8 mouse cellular contexts compared by ENCODE assay signal in genomic region chr2:64097937-64098617, GRCm38 (mm10). TPM values are rescaled to one million over a fixed set of nuclear protein-coding genes. Genes with fewer than 3 reads are reported as not detected.
DNase-seq lines count a peak whose midpoint lies in the region; ATAC-seq lines count a peak whose summit lies in the region.

Fign (minus strand) TSS chr2:64098038.

- no peaks in the 10 kb centered on the region for H3K27me3 ChIP-seq in intestine, embryonic 14.5 days (replicated peaks; ENCODE audit: control insufficient read depth, insufficient read depth, low read length)

- ATAC-seq in intestine, embryonic 14.5 days (replicated peaks; ENCODE audit: low FRiP score, low TSS enrichment, low read depth): peak; percentile 82
- peak; percentile 73 for ATAC-seq in megakaryocyte progenitor cell, adult 5-6 weeks (replicated peaks; ENCODE audit: poor library complexity)
- no peak for ATAC-seq in erythroid progenitor cell, adult 5-6 weeks (replicated peaks; ENCODE audit: low FRiP score, poor library complexity, severe bottlenecking)

- no peaks in the 10 kb centered on the region for H3K36me3 ChIP-seq in intestine, embryonic 14.5 days (ENCODE audit: control insufficient read depth, insufficient read depth, low read length)

- peak within 1 kb of the TSS; percentile 89 for H3K9ac ChIP-seq in intestine, embryonic 14.5 days (ENCODE audit: low read length)

- under 1% methylated on average over 80 of the region's 85 CpGs for WGBS in intestine, embryonic 14.5 days

- peak within 1 kb of the TSS; percentile 95 for H3K27ac ChIP-seq in intestine, embryonic 14.5 days (ENCODE audit: low read depth)

- H3K4me1 ChIP-seq in intestine, embryonic 14.5 days (replicated peaks; ENCODE audit: control insufficient read depth, insufficient read depth, low read length): 0 out of 2 replicates have a peak, but pooled peaks cover 3% of the 10 kb centered on the region

- peak within 1 kb of the TSS; percentile 77 for H3K4me3 ChIP-seq in intestine, embryonic 14.5 days (ENCODE audit: low read depth, low read length)

- H3K9me3 ChIP-seq in intestine, embryonic 14.5 days (ENCODE audit: control insufficient read depth, low read length): no peaks in the 10 kb centered on the region

- intact Hi-C loops in left cerebral cortex, postnatal 10 days (cut with DNase I): loop anchor here (5.0 to 10.0 kb wide), 3 partner anchors 136 to 757 kb away; no protein-coding TSS in a partner anchor

- DNase-seq in adrenal gland, postnatal 14 days: peak; percentile 88
- DNase-seq in embryo, embryonic 11 days: peak; percentile 91
- peak; percentile 70 for DNase-seq in gastrocnemius, postnatal 25 days
- peak; percentile 89 for DNase-seq in intestine, embryonic 14.5 days (ENCODE audit: low spot score)
- peak; percentile 61 to 80 for DNase-seq in left cerebral cortex, postnatal 10 days (ENCODE audit: extremely low spot score in 1 of 2, low spot score in 2 of 2)
- peak; percentile 67 for DNase-seq in right cerebral cortex, postnatal 4 days

- H3K4me2 ChIP-seq in intestine, embryonic 14.5 days (ENCODE audit: low read length): peak within 1 kb of the TSS; percentile 63

RNA-seq across cellular contexts. Expression of gene Fign, which starts in this region (rescaled TPM):
- 3.8 and 5.2 TPM in 2 replicates for total RNA-seq in adrenal gland, postnatal 14 days (2021)
- 1 to 10 TPM; 1.3 to 2.8 TPM for total RNA-seq in gastrocnemius, postnatal 25 days (2021)
- polyA plus RNA-seq in intestine, embryonic 14.5 days (2014; fragmentation: Nextera tagmentation; extraction: Ambion mirVana): 3.8 and 5.4 TPM in 2 replicates
- 1 to 10 TPM; 5.4 to 6.0 TPM for total RNA-seq in left cerebral cortex, postnatal 10 days (2021)
- total RNA-seq in megakaryocyte progenitor cell, adult 5-6 weeks (2015): not detected in 2 replicates
- not detected in 2 replicates for total RNA-seq in megakaryocyte progenitor cell, adult 5-6 weeks (2017)
- not detected in 2 replicates for total RNA-seq in erythroid progenitor cell, adult 5-6 weeks (2015; ENCODE audit: low replicate concordance)
- total RNA-seq in erythroid progenitor cell, adult 5-6 weeks (2017; ENCODE audit: low replicate concordance): not detected in 2 replicates

Comparison
In these comparisons a context has a peak if more than half of its experiments do, and no peak if none do; other contexts are left out.
1. Peak in ATAC-seq in megakaryocyte progenitor cell, adult 5-6 weeks; RNA of the gene not detected or under 1 TPM.